Mouse (Mus musculus): ENCODE measurements around the gene Plpp1. TPM values are rescaled to one million over a fixed set of nuclear protein-coding genes. Genes with fewer than 3 reads are reported as not detected.

The Plpp1 gene
- polyA plus RNA-seq, 1 experiment from 2014 or later, result 59.3 TPM

- no peaks in the 10 kb centered on the region for H3K27me3 ChIP-seq (ENCODE audit: control insufficient read depth, insufficient read depth, low read length)
- H3K9me3 ChIP-seq (replicated peaks; ENCODE audit: control insufficient read depth, low read length), result no peaks in the 10 kb centered on the region
- WGBS, result 23% methylated on average over 12 of the region's 12 CpGs
- no peaks in the 10 kb centered on the region for H3K36me3 ChIP-seq (ENCODE audit: control insufficient read depth, insufficient read depth)
- peak overlapping the region; percentile 10; the same call in 1 of the 2 replicates for H3K4me3 ChIP-seq (ENCODE audit: low read length)
- H3K9ac ChIP-seq (ENCODE audit: low read length), result peak overlapping the region; percentile 64; the same call in 1 of the 2 replicates
- H3K4me1 ChIP-seq (ENCODE audit: control insufficient read depth, insufficient read depth, low read length), result peaks cover 2% of the 10 kb centered on the region; the same call in 1 of the 2 replicates
- ATAC-seq (replicated peaks; ENCODE audit: extremely low read depth, insufficient read depth, low FRiP score), result peak; percentile 63
- peak overlapping the region; percentile 56 for H3K4me2 ChIP-seq (ENCODE audit: low read depth, low read length)
- H3K27ac ChIP-seq (ENCODE audit: low read length), result peak overlapping the region; percentile 37
These were observed 34.5 kb downstream of the Plpp1 start for GRCm38 (mm10) chr13:112835113-112835512.

DNA sequence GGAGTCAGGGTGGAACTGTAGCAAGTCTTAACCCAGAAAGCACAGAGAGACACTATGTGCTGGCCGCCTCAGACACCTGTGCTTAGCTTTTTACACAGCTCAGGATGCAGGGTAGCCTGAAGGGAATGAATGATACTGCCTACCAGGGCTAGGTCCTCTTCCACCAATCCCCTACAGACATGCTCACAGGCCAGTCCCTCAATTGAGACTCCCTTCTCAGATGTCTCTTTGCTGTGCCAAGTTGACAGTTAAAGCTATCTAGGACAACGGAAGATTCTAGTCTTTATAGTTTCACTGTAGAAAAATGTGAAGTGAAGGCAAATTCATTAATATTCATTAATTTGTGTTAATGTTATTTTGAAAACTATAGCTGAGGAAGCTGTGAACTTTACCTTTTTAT lies 36.4 kb downstream of the Plpp1 start:
- no peak for ATAC-seq (replicated peaks; ENCODE audit: extremely low read depth, insufficient read depth, low FRiP score)
- WGBS, result 87% methylated on average over 2 of the region's 2 CpGs
- no peaks in the 10 kb centered on the region for H3K36me3 ChIP-seq (ENCODE audit: control insufficient read depth, insufficient read depth)
- H3K9me3 ChIP-seq (replicated peaks; ENCODE audit: control insufficient read depth, low read length), result no peaks in the 10 kb centered on the region
- no peak overlapping the region for H3K27ac ChIP-seq (ENCODE audit: low read length)
- H3K4me3 ChIP-seq (ENCODE audit: low read length), result no peak overlapping the region
- H3K9ac ChIP-seq (ENCODE audit: low read length), result no peak overlapping the region
- H3K4me1 ChIP-seq (ENCODE audit: control insufficient read depth, insufficient read depth, low read length), result peaks cover 2% of the 10 kb centered on the region; the same call in 1 of the 2 replicates
- H3K4me2 ChIP-seq (ENCODE audit: low read depth, low read length), result no peak overlapping the region
- no peaks in the 10 kb centered on the region for H3K27me3 ChIP-seq (ENCODE audit: control insufficient read depth, insufficient read depth, low read length)

- no peak overlapping the region for H3K27ac ChIP-seq (ENCODE audit: low read length)
- no peak overlapping the region for H3K9ac ChIP-seq (ENCODE audit: low read length)
- peaks cover 6% of the 10 kb centered on the region; the same call in 1 of the 2 replicates for H3K36me3 ChIP-seq (ENCODE audit: control insufficient read depth, insufficient read depth)
- no peak for ATAC-seq (replicated peaks; ENCODE audit: extremely low read depth, insufficient read depth, low FRiP score)
- no peaks in the 10 kb centered on the region for H3K9me3 ChIP-seq (replicated peaks; ENCODE audit: control insufficient read depth, low read length)
- 77% methylated on average over 9 of the region's 9 CpGs for WGBS
- H3K27me3 ChIP-seq (ENCODE audit: control insufficient read depth, insufficient read depth, low read length), result no peaks in the 10 kb centered on the region
- no peak overlapping the region for H3K4me2 ChIP-seq (ENCODE audit: low read depth, low read length)
- peaks cover 2% of the 10 kb centered on the region; the same call in 1 of the 2 replicates for H3K4me1 ChIP-seq (ENCODE audit: control insufficient read depth, insufficient read depth, low read length)
- no peak overlapping the region for H3K4me3 ChIP-seq (ENCODE audit: low read length)
These were observed 37.1 kb downstream of the Plpp1 start for GRCm38 (mm10) chr13:112837621-112838155.

GRCm38 (mm10) chr13:112838562-112839232 lies 38.1 kb downstream of the Plpp1 start:
- ATAC-seq (replicated peaks; ENCODE audit: extremely low read depth, insufficient read depth, low FRiP score), result no peak
- no peaks in the 10 kb centered on the region; the same call in 1 of the 2 replicates for H3K9me3 ChIP-seq (replicated peaks; ENCODE audit: control insufficient read depth, low read length)
- no peak overlapping the region for H3K27ac ChIP-seq (ENCODE audit: low read length)
- H3K4me2 ChIP-seq (ENCODE audit: low read depth, low read length), result no peak overlapping the region
- H3K36me3 ChIP-seq (ENCODE audit: control insufficient read depth, insufficient read depth), result peaks cover 6% of the 10 kb centered on the region; the same call in 1 of the 2 replicates
- H3K4me1 ChIP-seq (ENCODE audit: control insufficient read depth, insufficient read depth, low read length), result peaks cover 2% of the 10 kb centered on the region; the same call in 1 of the 2 replicates
- H3K9ac ChIP-seq (ENCODE audit: low read length), result no peak overlapping the region
- no peak overlapping the region for H3K4me3 ChIP-seq (ENCODE audit: low read length)
- H3K27me3 ChIP-seq (ENCODE audit: control insufficient read depth, insufficient read depth, low read length), result no peaks in the 10 kb centered on the region
- WGBS, result 83% methylated on average over 6 of the region's 6 CpGs

DNA sequence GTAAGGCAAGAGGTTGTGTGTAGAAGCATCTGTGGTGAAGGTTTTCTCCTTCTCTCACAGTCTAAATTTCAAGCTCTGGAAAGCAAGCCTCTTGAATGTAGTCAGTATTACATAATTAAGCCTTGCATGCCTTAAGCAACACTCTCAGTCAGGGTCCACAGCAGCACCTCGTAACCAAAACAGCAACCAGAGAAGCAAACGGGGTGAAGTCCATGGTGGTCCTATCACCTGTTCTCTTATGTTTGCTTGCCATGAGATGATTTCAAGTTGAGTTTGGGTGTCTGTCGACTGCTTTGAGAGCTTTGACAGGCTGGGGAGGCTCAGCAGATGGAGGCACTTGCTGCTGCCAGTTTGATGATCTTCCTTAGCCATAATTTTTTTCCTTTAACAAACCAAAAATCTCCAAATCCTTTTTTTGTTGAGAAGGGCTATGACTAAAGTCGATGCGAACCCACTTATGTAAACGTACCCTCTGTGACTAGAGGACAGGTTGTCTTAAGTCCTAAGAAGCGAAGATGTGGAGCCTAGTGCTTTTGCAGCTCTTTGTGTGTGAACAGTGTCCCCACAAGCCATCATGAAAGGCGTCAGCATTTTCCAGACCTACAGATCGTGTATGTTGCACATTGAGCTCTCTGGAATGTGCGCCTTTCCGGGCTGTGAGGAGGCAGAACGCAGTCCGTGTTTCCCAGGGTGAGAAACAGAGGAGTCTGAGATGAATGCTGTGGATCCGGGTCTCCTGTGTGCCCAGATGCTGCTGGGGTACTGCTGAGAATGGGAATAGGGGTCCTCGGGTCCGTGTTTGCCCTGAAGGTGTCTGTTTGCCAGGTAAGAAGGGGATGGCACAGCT lies 39.9 kb downstream of the Plpp1 start:
- WGBS, result 83% methylated on average over 16 of the region's 16 CpGs
- peaks cover 18% of the 10 kb centered on the region for H3K36me3 ChIP-seq (ENCODE audit: control insufficient read depth, insufficient read depth)
- no peak overlapping the region for H3K27ac ChIP-seq (ENCODE audit: low read length)

GRCm38 (mm10) chr13:112845931-112846330 lies 45.3 kb downstream of the Plpp1 start:
- Histone ChIP-seq H3K27me3 (ENCODE audit: control insufficient read depth, insufficient read depth, low read length) (no peaks in the 10 kb centered on the region), H3K9me3 (replicated peaks; ENCODE audit: control insufficient read depth, low read length) (peaks cover 5% of the 10 kb centered on the region), H3K4me1 (ENCODE audit: control insufficient read depth, insufficient read depth, low read length) (no peaks in the 10 kb centered on the region), H3K9ac (ENCODE audit: low read length) (no peak overlapping the region), H3K4me3 (ENCODE audit: low read length) (no peak overlapping the region), H3K36me3 (ENCODE audit: control insufficient read depth, insufficient read depth) (peaks cover 24% of the 10 kb centered on the region), H3K27ac (ENCODE audit: low read length) (no peak overlapping the region), H3K4me2 (ENCODE audit: low read depth, low read length) (no peak overlapping the region)
- WGBS, result 93% methylated on average over 3 of the region's 3 CpGs
- no peak for ATAC-seq (replicated peaks; ENCODE audit: extremely low read depth, insufficient read depth, low FRiP score)

More for the DNA sequence above, 39.9 kb downstream of the Plpp1 start:
- Histone ChIP-seq H3K4me2 (ENCODE audit: low read depth, low read length) (no peak overlapping the region), H3K4me3 (ENCODE audit: low read length) (no peak overlapping the region), H3K27me3 (ENCODE audit: control insufficient read depth, insufficient read depth, low read length) (no peaks in the 10 kb centered on the region), H3K9me3 (replicated peaks; ENCODE audit: control insufficient read depth, low read length) (peaks cover 4% of the 10 kb centered on the region), H3K9ac (ENCODE audit: low read length) (no peak overlapping the region), H3K4me1 (ENCODE audit: control insufficient read depth, insufficient read depth, low read length) (no peaks in the 10 kb centered on the region)
- ATAC-seq (replicated peaks; ENCODE audit: extremely low read depth, insufficient read depth, low FRiP score), result no peak

DNA sequence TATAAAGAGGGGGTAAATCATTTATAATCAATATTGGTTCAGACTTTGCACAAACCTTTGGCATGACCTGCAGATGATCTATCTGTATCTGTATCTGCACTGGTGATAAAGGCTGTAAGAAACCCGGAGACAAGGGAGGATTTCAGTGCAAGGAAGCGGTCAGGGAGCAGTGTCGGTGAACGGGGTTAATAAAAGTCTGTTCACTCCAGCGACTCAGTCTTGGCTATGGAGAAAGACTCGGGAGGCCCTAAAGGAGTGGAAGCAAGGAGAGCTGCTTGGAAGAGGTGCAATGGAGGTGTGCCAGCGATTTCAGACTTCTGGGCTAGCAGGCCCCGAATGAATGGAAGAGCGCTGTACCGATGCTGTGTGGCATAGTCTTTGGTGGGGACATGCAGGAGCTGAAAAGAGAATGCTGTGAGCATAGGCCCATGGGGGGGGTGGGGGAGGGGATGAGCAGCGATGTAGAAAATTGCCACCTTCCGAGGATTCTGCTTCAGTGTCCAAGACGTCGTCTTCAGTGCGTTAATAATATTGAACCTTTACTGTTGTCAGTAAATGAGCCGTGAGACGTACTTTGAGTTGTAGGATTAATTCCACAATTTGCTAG lies 53.2 kb downstream of the Plpp1 start:
- WGBS, result 79% methylated on average over 17 of the region's 17 CpGs
- H3K9ac ChIP-seq (ENCODE audit: low read length), result no peak overlapping the region
- H3K27ac ChIP-seq (ENCODE audit: low read length), result no peak overlapping the region
- no peaks in the 10 kb centered on the region for H3K27me3 ChIP-seq (ENCODE audit: control insufficient read depth, insufficient read depth, low read length)
- H3K9me3 ChIP-seq (replicated peaks; ENCODE audit: control insufficient read depth, low read length), result no peaks in the 10 kb centered on the region
- H3K4me2 ChIP-seq (ENCODE audit: low read depth, low read length), result no peak overlapping the region
- H3K36me3 ChIP-seq (ENCODE audit: control insufficient read depth, insufficient read depth), result peaks cover 10% of the 10 kb centered on the region; the same call in 1 of the 2 replicates
- no peak for ATAC-seq (replicated peaks; ENCODE audit: extremely low read depth, insufficient read depth, low FRiP score)
- H3K4me3 ChIP-seq (ENCODE audit: low read length), result no peak overlapping the region
- no peaks in the 10 kb centered on the region for H3K4me1 ChIP-seq (ENCODE audit: control insufficient read depth, insufficient read depth, low read length)

DNA sequence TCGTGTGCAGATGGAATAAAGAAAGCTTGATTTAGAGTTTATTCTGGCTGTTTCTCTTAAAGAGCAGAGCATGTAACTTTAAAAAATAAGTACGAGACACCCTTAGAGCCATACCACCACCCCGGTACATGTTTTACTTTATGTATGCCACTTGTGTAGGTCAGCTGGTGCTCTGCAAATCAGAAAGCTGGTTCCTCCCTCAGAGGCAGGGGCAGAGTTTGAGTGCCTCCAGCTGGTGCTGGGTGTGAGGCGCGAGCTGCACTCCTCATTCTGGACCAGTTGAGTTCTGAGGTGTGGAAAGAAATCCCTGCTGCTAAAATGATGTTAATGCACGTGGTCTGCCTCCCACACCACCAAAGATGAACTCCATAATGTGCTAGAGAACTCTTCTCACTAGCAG lies 53.8 kb downstream of the Plpp1 start:
- no peaks in the 10 kb centered on the region for H3K9me3 ChIP-seq (replicated peaks; ENCODE audit: control insufficient read depth, low read length)
- H3K4me1 ChIP-seq (ENCODE audit: control insufficient read depth, insufficient read depth, low read length), result no peaks in the 10 kb centered on the region
- H3K36me3 ChIP-seq (ENCODE audit: control insufficient read depth, insufficient read depth), result peaks cover 10% of the 10 kb centered on the region; the same call in 1 of the 2 replicates
- no peak overlapping the region for H3K4me3 ChIP-seq (ENCODE audit: low read length)
- H3K27ac ChIP-seq (ENCODE audit: low read length), result no peak overlapping the region
- H3K4me2 ChIP-seq (ENCODE audit: low read depth, low read length), result no peak overlapping the region
- no peak for ATAC-seq (replicated peaks; ENCODE audit: extremely low read depth, insufficient read depth, low FRiP score)
- no peaks in the 10 kb centered on the region for H3K27me3 ChIP-seq (ENCODE audit: control insufficient read depth, insufficient read depth, low read length)
- H3K9ac ChIP-seq (ENCODE audit: low read length), result no peak overlapping the region
- WGBS, result 71% methylated on average over 6 of the region's 6 CpGs
